Mouse (Mus musculus) MEL (cell line): ENCODE results near the gene Agps. TPM values are rescaled to one million over a fixed set of nuclear protein-coding genes. Genes with fewer than 3 reads are reported as not detected.
"Not testable (repeated sequence)": the region's sequence is repeated elsewhere in the genome, so short reads cannot be mapped to it uniquely, and the experiment has no call there.

Experiments
- DNase-seq: peaks from one replicate; pipeline ENCODE4 v3.0.0; 2011; ENCODE audit warnings: low read depth, low spot score
- H3K27ac ChIP-seq: 2 replicates; pipeline ENCODE4 v1.5.1; 2012; ENCODE audit warnings: low read depth, mild to moderate bottlenecking, control low read depth, low read length, moderate library complexity; ENCODE audit not compliant: control insufficient read depth
- H3K27me3 ChIP-seq, 2 experiments: fragments of 150-350 bp in 1 of 2; sonication (generic) in 1 of 2; 2 replicates each; pipeline ENCODE4 v1.6.1; 2012; ENCODE audit warnings: low read length in 2 of 2, mild to moderate bottlenecking in 2 of 2, improper control_type of control experiment in 1 of 2, moderate library complexity in 1 of 2; ENCODE audit not compliant: insufficient read depth in 2 of 2, control insufficient read depth in 1 of 2
- H3K36me3 ChIP-seq, 2 experiments: 2 replicates each; pipeline ENCODE4 v1.6.1; 2012 to 2014; ENCODE audit warnings: low read length in 2 of 2, improper control_type of control experiment in 1 of 2, inconsistent platforms in 1 of 2, mild to moderate bottlenecking in 1 of 2; ENCODE audit not compliant: insufficient read depth in 2 of 2, control insufficient read depth in 1 of 2
- H3K4me1 ChIP-seq, 2 experiments: fragments of 150-350 bp in 1 of 2; sonication (generic) in 1 of 2; 2 replicates each; pipeline ENCODE4 v1.6.1; 2012; ENCODE audit warnings: low read length in 2 of 2, improper control_type of control experiment in 1 of 2, mild to moderate bottlenecking in 1 of 2; ENCODE audit not compliant: insufficient read depth in 2 of 2, control insufficient read depth in 1 of 2
- H3K4me3 ChIP-seq, 2 experiments: fragments of 150-350 bp in 1 of 2; sonication (generic) in 1 of 2; 2 replicates each; pipeline ENCODE4 v1.5.1; 2012; ENCODE audit warnings: low read depth in 2 of 2, low read length in 2 of 2, mild to moderate bottlenecking in 2 of 2, moderate library complexity in 2 of 2, control low read depth in 1 of 2, improper control_type of control experiment in 1 of 2; ENCODE audit not compliant: control insufficient read depth in 1 of 2, insufficient read depth in 1 of 2
- H3K79me2 ChIP-seq: 2 replicates; pipeline ENCODE4 v1.6.1; 2012; ENCODE audit warnings: mild to moderate bottlenecking, low read length, moderate library complexity; ENCODE audit not compliant: control insufficient read depth, poor library complexity, insufficient read depth
- H3K9ac ChIP-seq: 2 replicates; pipeline ENCODE4 v1.6.1; 2012; ENCODE audit warnings: low read depth, mild to moderate bottlenecking, control low read depth, low read length, moderate library complexity; ENCODE audit not compliant: control insufficient read depth, poor library complexity, severe bottlenecking
- H3K9me3 ChIP-seq: fragments of 150-350 bp; sonication (generic); replicated peaks from 2 replicates; pipeline ENCODE4 v1.6.1; 2012; ENCODE audit warnings: mild to moderate bottlenecking, low read length, improper control_type of control experiment, moderate library complexity; ENCODE audit not compliant: insufficient read depth
- CTCF ChIP-seq, 3 experiments: IDR thresholded peaks in 2 of 3; conservative IDR thresholded peaks in 1 of 3; 2 replicates each; pipeline ENCODE4 v1.5.1; 2011 to 2012; ENCODE audit warnings: low read length in 3 of 3, low read depth in 2 of 3, mild to moderate bottlenecking in 2 of 3, improper control_type of control experiment in 1 of 3, inconsistent platforms in 1 of 3, mixed read lengths in 1 of 3, moderate library complexity in 1 of 3; ENCODE audit not compliant: control insufficient read depth in 1 of 3, insufficient read depth in 1 of 3, poor library complexity in 1 of 3, severe bottlenecking in 1 of 3
- EP300 ChIP-seq, 2 experiments: IDR thresholded peaks; 2 replicates each; pipeline ENCODE4 v1.6.1; 2011; ENCODE audit warnings: improper control_type of control experiment in 2 of 2, low read length in 2 of 2, low read depth in 1 of 2, mild to moderate bottlenecking in 1 of 2
- KAT2A ChIP-seq: conservative IDR thresholded peaks from 2 replicates; pipeline ENCODE4 v1.6.1; 2012; ENCODE audit warnings: low read depth, low read length, improper control_type of control experiment, inconsistent platforms
- RAD21 ChIP-seq: IDR thresholded peaks from 2 replicates; pipeline ENCODE4 v1.6.1; 2011; ENCODE audit warnings: mild to moderate bottlenecking, low read depth, low read length, improper control_type of control experiment
- UBTF ChIP-seq: IDR thresholded peaks from 2 replicates; pipeline ENCODE4 v1.6.1; 2012; ENCODE audit warnings: low read depth, mild to moderate bottlenecking, inconsistent platforms, low read length, improper control_type of control experiment, moderate library complexity, borderline replicate concordance; ENCODE audit not compliant: insufficient read depth
- polyA plus RNA-seq, 2 experiments: library from polyadenylated mRNA; stranded (reverse) in 1 of 2; unstranded in 1 of 2; fragments of >175 nt in 1 of 2; fragments of >200 nt in 1 of 2; gene quantifications; 2 replicates each; pipeline versions ENCODE4 v1.2.1 to v1.2.4; 2012; ENCODE audit warnings: low replicate concordance in 2 of 2, low read depth in 1 of 2; ENCODE audit not compliant: insufficient read length in 2 of 2, insufficient read depth in 1 of 2, missing spikeins in 1 of 2
- total RNA-seq: library from RNA; depleted of rRNA; stranded (reverse); fragments of 300-350 nt; gene quantifications from 2 replicates; pipeline ENCODE4 v1.2.3, GENCODE M21; 2012

Gene Agps
- total and polyA plus RNA-seq, 3 experiments = 32.3 to 47.8 TPM; not detected in 1

- Histone ChIP-seq H3K79me2 (no peaks in the 10 kb centered on the region), H3K27me3 (no peaks in the 10 kb centered on the region), H3K9ac (no peak overlapping the region), H3K9me3 (no peaks in the 10 kb centered on the region), H3K27ac (no peak overlapping the region), H3K36me3 (peaks cover 0 to 2% of the 10 kb centered on the region in 2 experiments; a peak in 2 of 4 replicates), H3K4me1 (no peaks in the 10 kb centered on the region)
- no peak for DNase-seq
- TF ChIP-seq RAD21 (no peak), UBTF (no peak), CTCF (IDR thresholded peaks at IDR 0.05 in 2 of 3, conservative IDR thresholded peaks at IDR 0.05 in 1 of 3; ENCODE audit: control insufficient read depth in 1 of 3, insufficient read depth in 1 of 3, low read depth in 2 of 3, low read length in 3 of 3, poor library complexity in 1 of 3, severe bottlenecking in 1 of 3) (no peak), EP300 (IDR thresholded peaks at IDR 0.05; ENCODE audit: low read depth in 1 of 2, low read length in 2 of 2) (no peak)
- TF ChIP-seq, all 39 proteins: peak for 0
- no peak overlapping the region for H3K4me3 ChIP-seq
Measured at GRCm38 (mm10) chr2:75930941-75931340, 99.0 kb downstream of the Agps start.

GRCm38 (mm10) chr2:75933541-75933940 is 101.6 kb downstream of the Agps start:
- Histone ChIP-seq H3K27me3 (no peaks in the 10 kb centered on the region), H3K27ac (no peak overlapping the region), H3K4me3 (no peak overlapping the region), H3K79me2 (no peaks in the 10 kb centered on the region), H3K9ac (no peak overlapping the region), H3K4me1 (no peaks in the 10 kb centered on the region), H3K9me3 (no peaks in the 10 kb centered on the region), H3K36me3 (peaks cover 0 to 2% of the 10 kb centered on the region in 2 experiments; a peak in 1 of 4 replicates)
- no peak for DNase-seq
- TF ChIP-seq KAT2A = no peak

DNA sequence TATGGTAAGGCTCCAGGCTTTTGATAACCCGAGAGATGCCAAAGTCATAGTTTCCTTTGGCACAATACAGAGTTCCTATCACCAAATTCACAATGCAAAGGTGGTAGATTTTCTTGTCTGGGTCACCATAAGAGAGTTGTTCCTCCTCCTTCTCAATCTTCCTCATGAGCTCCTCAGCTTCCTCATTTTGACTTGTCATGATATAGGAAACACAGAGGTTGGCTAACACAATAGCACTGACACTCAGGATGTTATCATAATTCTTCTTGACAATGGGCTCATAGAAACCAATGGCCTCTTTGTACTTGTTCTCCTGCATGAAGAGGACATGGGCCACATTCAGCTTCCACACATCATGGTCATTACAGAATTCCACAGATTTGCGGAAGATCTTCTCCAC is 104.7 kb downstream of the Agps start:
- H3K27me3 ChIP-seq, H3K9me3 ChIP-seq, H3K9ac ChIP-seq, H3K4me3 ChIP-seq, H3K4me1 ChIP-seq, H3K27ac ChIP-seq, H3K79me2 ChIP-seq, H3K36me3 ChIP-seq: not testable (repeated sequence)
- DNase-seq = peak; percentile 14

- not testable (repeated sequence) for H3K9ac ChIP-seq, H3K4me1 ChIP-seq
Measured at GRCm38 (mm10) chr2:75937520-75938116, 105.6 kb downstream of the Agps start.

More at GRCm38 (mm10) chr2:75937520-75938116, 105.6 kb downstream of the Agps start:
- H3K79me2 ChIP-seq, H3K27ac ChIP-seq, H3K27me3 ChIP-seq, H3K9me3 ChIP-seq, H3K36me3 ChIP-seq, DNase-seq, H3K4me3 ChIP-seq: not testable (repeated sequence)
